Mouse (Mus musculus): Measurements from ENCODE around the gene Wbp2nl.

DNA sequence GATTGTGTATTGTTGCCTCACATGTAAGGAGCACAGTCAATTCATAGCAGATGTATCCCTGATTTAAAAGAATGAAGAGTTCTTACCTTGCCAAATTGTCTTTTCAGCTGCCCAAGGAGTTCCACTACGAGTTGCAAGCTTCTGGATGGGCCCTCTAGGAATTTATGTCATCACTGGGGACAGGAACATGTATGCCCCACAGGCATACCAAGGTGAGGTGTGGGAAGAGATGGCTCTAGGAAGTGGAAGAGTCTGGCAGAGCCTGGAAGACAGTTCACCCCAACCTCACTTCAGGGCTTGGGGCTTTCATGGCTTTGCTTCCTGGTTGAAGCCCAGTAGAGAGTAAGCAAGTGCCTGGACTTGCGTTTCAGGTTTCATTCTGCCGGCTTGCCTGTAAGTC is 9.7 kb downstream of the Wbp2nl start:
- TF ChIP-seq POLR2A (IDR thresholded peaks at IDR 0.05; ENCODE audit: insufficient read depth, low read depth, low read length) (no peak), CTCF (IDR thresholded peaks at IDR 0.05; ENCODE audit: insufficient read depth, low read depth, low read length) (no peak)

Measured in olfactory bulb, adult 2 months (tissue).